Mouse (Mus musculus) forebrain, embryonic 13.5 days (tissue): ENCODE data around the gene Acd. TPM values are rescaled to one million over a fixed set of nuclear protein-coding genes. Genes with fewer than 3 reads are reported as not detected.
A peak's percentile ranks its signal among the peaks of the same experiment; 100 is the strongest.

ENCODE experiments used
- ATAC-seq: fragments of 200-750 bp; cut with Nextera tagmentation; 2 replicates; pipeline ENCODE4 v1.8.0; 2017
- H3K27ac ChIP-seq: fragments of 300-500 bp; sonication (generic); 2 replicates; pipeline ENCODE4 v1.5.1; 2015; ENCODE audit warnings: inconsistent platforms, mild to moderate bottlenecking, moderate library complexity
- H3K27me3 ChIP-seq: fragments of 300-500 bp; sonication (generic); 2 replicates; pipeline ENCODE4 v1.6.1; 2015; ENCODE audit warnings: mild to moderate bottlenecking, inconsistent platforms
- H3K36me3 ChIP-seq: fragments of 300-500 bp; sonication (generic); 2 replicates; pipeline ENCODE4 v1.6.1; 2015; ENCODE audit warnings: mild to moderate bottlenecking, inconsistent platforms; ENCODE audit not compliant: poor library complexity, severe bottlenecking
- H3K4me1 ChIP-seq: fragments of 300-500 bp; sonication (generic); 2 replicates; pipeline ENCODE4 v1.6.1; 2015; ENCODE audit warnings: inconsistent platforms
- H3K4me2 ChIP-seq: fragments of 300-500 bp; sonication (generic); 2 replicates; pipeline ENCODE4 v1.6.1; 2015; ENCODE audit warnings: inconsistent platforms, mild to moderate bottlenecking, moderate library complexity
- H3K4me3 ChIP-seq: fragments of 300-500 bp; sonication (generic); 2 replicates; pipeline ENCODE4 v1.5.1; 2015; ENCODE audit warnings: mild to moderate bottlenecking, inconsistent platforms
- H3K9ac ChIP-seq: fragments of 300-500 bp; sonication (generic); 2 replicates; pipeline ENCODE4 v1.6.1; 2015; ENCODE audit warnings: mild to moderate bottlenecking, inconsistent platforms
- H3K9me3 ChIP-seq: fragments of 300-500 bp; sonication (generic); replicated peaks from 2 replicates; pipeline ENCODE4 v1.6.1; 2016; ENCODE audit warnings: inconsistent platforms
- whole genome bisulfite sequencing: fragments of 180-500 bp; shearing (Covaris S2); methylation state at CpG from one replicate; pipeline ENCODE4 v1.1.7; 2015; 5-methylcytosine and 5-hydroxymethylcytosine counted together
- polyA plus RNA-seq: library from polyadenylated mRNA; unstranded; fragments of >200 nt; fragmentation: Nextera tagmentation; extraction: Ambion mirVana; gene quantifications from 2 replicates; pipeline ENCODE4 v1.2.1, GENCODE M21; 2015

The Acd gene
- polyA plus RNA-seq, result 98.3 and 99.2 TPM in 2 replicates

GRCm38 (mm10) chr8:105700966-105701824 lies at the start of gene Acd, which contains the start of gene Pard6a:
Gene Acd (minus strand): TSS chr8:105701102.
Gene Pard6a (plus strand): TSS chr8:105701148.
- Histone ChIP-seq H3K4me3 (peak within 1 kb of the TSS; percentile 70), H3K9me3 (no peaks in the 10 kb centered on the region), H3K4me1 (peaks cover 25% of the 10 kb centered on the region), H3K27ac (peak within 1 kb of the TSS; percentile 94), H3K9ac (peak within 1 kb of the TSS; percentile 80), H3K27me3 (no peaks in the 10 kb centered on the region), H3K4me2 (peak within 1 kb of the TSS; percentile 96), H3K36me3 (peaks cover 58% of the 10 kb centered on the region)
- under 1% methylated on average over 60 of the region's 60 CpGs for WGBS
- ATAC-seq, result peak; percentile 84

- Histone ChIP-seq H3K36me3 (no peaks in the 10 kb centered on the region; the same call in 1 of the 2 replicates), H3K4me1 (peaks cover 19% of the 10 kb centered on the region), H3K4me3 (peak overlapping the region; percentile 1; the same call in 1 of the 2 replicates), H3K4me2 (peak overlapping the region; percentile 34), H3K27ac (peak overlapping the region; percentile 60; the same call in 1 of the 2 replicates), H3K27me3 (no peaks in the 10 kb centered on the region), H3K9ac (0 out of 2 replicates have a peak overlapping the region, but pooled peaks have one; percentile 18), H3K9me3 (no peaks in the 10 kb centered on the region)
- ATAC-seq, result peak; percentile 55
- WGBS, result 12% methylated on average over 11 of the region's 11 CpGs
These were observed 49.7 kb upstream of the Acd start for GRCm38 (mm10) chr8:105750606-105751005.

- 91% methylated on average over 4 of the region's 4 CpGs for WGBS
- H3K9ac ChIP-seq, result no peak overlapping the region
- no peak for ATAC-seq
- H3K27me3 ChIP-seq, result no peaks in the 10 kb centered on the region
- H3K9me3 ChIP-seq, result no peaks in the 10 kb centered on the region
- H3K4me2 ChIP-seq, result no peak overlapping the region
- no peak overlapping the region for H3K27ac ChIP-seq
- no peaks in the 10 kb centered on the region for H3K4me1 ChIP-seq
- peaks cover 3% of the 10 kb centered on the region; the same call in 1 of the 2 replicates for H3K36me3 ChIP-seq
- H3K4me3 ChIP-seq, result no peak overlapping the region
These were observed 42.4 kb upstream of the Acd start for GRCm38 (mm10) chr8:105743301-105743700.

- Histone ChIP-seq H3K27me3 (no peaks in the 10 kb centered on the region), H3K27ac (no peak overlapping the region), H3K4me1 (no peaks in the 10 kb centered on the region), H3K9ac (no peak overlapping the region), H3K4me3 (no peak overlapping the region), H3K36me3 (0 out of 2 replicates have a peak, but pooled peaks cover 5% of the 10 kb centered on the region), H3K4me2 (no peak overlapping the region), H3K9me3 (no peaks in the 10 kb centered on the region)
- 94% methylated on average over 5 of the region's 5 CpGs for WGBS
- ATAC-seq, result no peak
These were observed 38.3 kb upstream of the Acd start for GRCm38 (mm10) chr8:105739216-105739615.

- H3K27me3 ChIP-seq, result no peaks in the 10 kb centered on the region
- 96% methylated on average over 5 of the region's 5 CpGs for WGBS
- no peak overlapping the region for H3K9ac ChIP-seq
- H3K9me3 ChIP-seq, result no peaks in the 10 kb centered on the region
- ATAC-seq, result no peak
- no peak overlapping the region for H3K27ac ChIP-seq
- H3K4me2 ChIP-seq, result no peak overlapping the region
- no peak overlapping the region for H3K4me3 ChIP-seq
- H3K36me3 ChIP-seq, result peaks cover 12% of the 10 kb centered on the region
- no peaks in the 10 kb centered on the region for H3K4me1 ChIP-seq
These were observed 31.3 kb upstream of the Acd start for GRCm38 (mm10) chr8:105732186-105732585.

GRCm38 (mm10) chr8:105727397-105728124 lies 26.7 kb upstream of the Acd start:
- Histone ChIP-seq H3K4me2 (no peak overlapping the region), H3K36me3 (peaks cover 48% of the 10 kb centered on the region), H3K9me3 (no peaks in the 10 kb centered on the region), H3K4me3 (no peak overlapping the region), H3K27ac (no peak overlapping the region), H3K27me3 (no peaks in the 10 kb centered on the region), H3K9ac (no peak overlapping the region), H3K4me1 (no peaks in the 10 kb centered on the region)
- ATAC-seq, result no peak
- 91% methylated on average over 18 of the region's 18 CpGs for WGBS

- ATAC-seq, result no peak
- Histone ChIP-seq H3K4me1 (no peaks in the 10 kb centered on the region), H3K4me3 (no peak overlapping the region), H3K36me3 (peaks cover 63% of the 10 kb centered on the region), H3K9me3 (no peaks in the 10 kb centered on the region), H3K27ac (no peak overlapping the region), H3K27me3 (no peaks in the 10 kb centered on the region), H3K9ac (no peak overlapping the region), H3K4me2 (no peak overlapping the region)
- WGBS, result 89% methylated on average over 5 of the region's 5 CpGs
These were observed 24.8 kb upstream of the Acd start for GRCm38 (mm10) chr8:105725726-105726125.

- peaks cover 59% of the 10 kb centered on the region for H3K36me3 ChIP-seq
- no peak overlapping the region for H3K9ac ChIP-seq
- no peak overlapping the region for H3K27ac ChIP-seq
- H3K4me2 ChIP-seq, result no peak overlapping the region
- 93% methylated on average over 9 of the region's 9 CpGs for WGBS
- H3K4me3 ChIP-seq, result no peak overlapping the region
- no peaks in the 10 kb centered on the region for H3K27me3 ChIP-seq
- ATAC-seq, result no peak
- H3K9me3 ChIP-seq, result no peaks in the 10 kb centered on the region
- no peaks in the 10 kb centered on the region for H3K4me1 ChIP-seq
These were observed 22.0 kb upstream of the Acd start for GRCm38 (mm10) chr8:105722861-105723260.

GRCm38 (mm10) chr8:105719637-105720036 lies 18.7 kb upstream of the Acd start:
- H3K4me3 ChIP-seq, result no peak overlapping the region
- H3K9ac ChIP-seq, result no peak overlapping the region
- no peak overlapping the region for H3K4me2 ChIP-seq
- 86% methylated on average over 4 of the region's 4 CpGs for whole genome bisulfite sequencing
- no peak overlapping the region for H3K27ac ChIP-seq
- no peak for ATAC-seq
- H3K4me1 ChIP-seq, result no peaks in the 10 kb centered on the region
- H3K36me3 ChIP-seq, result peaks cover 54% of the 10 kb centered on the region
- no peaks in the 10 kb centered on the region for H3K9me3 ChIP-seq
- H3K27me3 ChIP-seq, result no peaks in the 10 kb centered on the region

GRCm38 (mm10) chr8:105716302-105716945 lies 15.5 kb upstream of the Acd start:
- H3K27ac ChIP-seq, result no peak overlapping the region
- no peak overlapping the region for H3K9ac ChIP-seq
- no peak for ATAC-seq
- H3K4me2 ChIP-seq, result no peak overlapping the region
- no peaks in the 10 kb centered on the region for H3K9me3 ChIP-seq
- H3K27me3 ChIP-seq, result no peaks in the 10 kb centered on the region
- no peaks in the 10 kb centered on the region for H3K4me1 ChIP-seq
- WGBS, result 93% methylated on average over 15 of the region's 15 CpGs
- H3K4me3 ChIP-seq, result no peak overlapping the region
- peaks cover 29% of the 10 kb centered on the region for H3K36me3 ChIP-seq

- ATAC-seq, result no peak
- Histone ChIP-seq H3K4me1 (no peaks in the 10 kb centered on the region), H3K36me3 (peaks cover 21% of the 10 kb centered on the region), H3K27me3 (no peaks in the 10 kb centered on the region), H3K4me2 (no peak overlapping the region), H3K9me3 (no peaks in the 10 kb centered on the region), H3K27ac (no peak overlapping the region), H3K9ac (no peak overlapping the region), H3K4me3 (no peak overlapping the region)
- 77% methylated on average over 6 of the region's 6 CpGs for WGBS
These were observed 14.1 kb upstream of the Acd start for GRCm38 (mm10) chr8:105715042-105715441.

GRCm38 (mm10) chr8:105714139-105714538 lies 13.2 kb upstream of the Acd start:
- Histone ChIP-seq H3K9ac (no peak overlapping the region), H3K36me3 (peaks cover 21% of the 10 kb centered on the region), H3K4me2 (no peak overlapping the region), H3K27ac (no peak overlapping the region), H3K9me3 (no peaks in the 10 kb centered on the region), H3K4me3 (no peak overlapping the region), H3K4me1 (no peaks in the 10 kb centered on the region), H3K27me3 (no peaks in the 10 kb centered on the region)
- WGBS, result 13% methylated on average over 3 of the region's 3 CpGs
- ATAC-seq, result peak; percentile 54; the same call in 1 of the 2 replicates
